Mouse (Mus musculus): ENCODE results near the gene Serpina1d.
"Not testable (repeated sequence)": the region's sequence is repeated elsewhere in the genome, so short reads cannot be mapped to it uniquely, and the experiment has no call there.

DNA sequence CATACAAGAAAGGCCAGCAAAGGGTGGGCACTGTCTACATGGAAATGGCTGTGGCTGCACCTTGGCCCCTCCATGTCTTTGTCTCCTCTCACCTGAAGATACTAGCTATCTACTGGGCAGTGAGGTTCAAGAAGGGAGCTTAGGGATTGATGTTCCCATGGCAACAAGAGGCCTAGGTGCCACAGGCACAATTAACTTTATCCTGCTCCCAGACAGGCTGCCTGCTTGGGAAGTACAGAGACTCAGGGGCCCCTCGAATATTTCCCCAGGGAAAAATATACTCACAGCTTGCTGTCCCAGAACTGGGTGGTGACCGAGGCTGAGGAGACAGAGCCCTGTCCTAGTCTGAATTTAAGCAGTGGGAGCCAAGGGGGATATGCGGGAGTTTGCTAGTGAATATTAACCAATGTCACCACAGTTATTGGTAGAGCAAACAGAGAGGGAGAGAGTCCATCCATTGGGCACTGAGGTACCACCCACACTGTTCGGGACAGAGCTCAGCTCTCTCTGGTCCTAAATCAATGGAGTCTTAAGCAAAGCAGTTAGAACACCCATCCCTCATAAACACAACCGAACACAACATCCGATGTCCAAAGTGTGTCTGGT, at the start of gene Serpina1d:
- not testable (repeated sequence) for TF ChIP-seq USF1 (IDR thresholded peaks at IDR 0.05; ENCODE audit: low read depth); POLR2A (IDR thresholded peaks at IDR 0.05; ENCODE audit: insufficient read length, low read depth); MAX (IDR thresholded peaks at IDR 0.05; ENCODE audit: low read depth); MYOD1 (IDR thresholded peaks at IDR 0.05; ENCODE audit: control insufficient read depth in 1 of 3, insufficient read length in 2 of 3, low read depth in 2 of 3); TCF12 (IDR thresholded peaks at IDR 0.05; ENCODE audit: insufficient read depth, poor library complexity, severe bottlenecking)
